Mouse (Mus musculus) kidney, adult 2 months (tissue): ENCODE measurements around the gene Tmprss6. TPM values are rescaled to one million over a fixed set of nuclear protein-coding genes. Genes with fewer than 3 reads are reported as not detected.
A peak's percentile ranks its signal among the peaks of the same experiment; 100 is the strongest.

Source experiments
- DNase-seq: peaks from one replicate; pipeline ENCODE4 v3.0.0; 2021
- H3K27ac ChIP-seq: fragments of 200-500 bp; 2 replicates; pipeline ENCODE4 v1.5.1; 2012; ENCODE audit warnings: low read depth, low read length, control low read depth, inconsistent platforms; ENCODE audit not compliant: insufficient read depth
- H3K27me3 ChIP-seq: fragments of 200-500 bp; replicated peaks from 2 replicates; pipeline ENCODE4 v1.6.1; 2012; ENCODE audit warnings: mild to moderate bottlenecking, moderate library complexity, low read length, inconsistent platforms; ENCODE audit not compliant: control insufficient read depth, insufficient read depth
- H3K36me3 ChIP-seq: fragments of 200-500 bp; 2 replicates; pipeline ENCODE4 v1.6.1; 2012; ENCODE audit warnings: mild to moderate bottlenecking, moderate library complexity, low read length, inconsistent platforms; ENCODE audit not compliant: control insufficient read depth, insufficient read depth
- H3K4me1 ChIP-seq: fragments of 200-500 bp; 2 replicates; pipeline ENCODE4 v1.6.1; 2011; ENCODE audit warnings: low read length; ENCODE audit not compliant: control insufficient read depth, insufficient read depth
- H3K4me3 ChIP-seq: fragments of 200-500 bp; 2 replicates; pipeline ENCODE4 v1.5.1; 2011; ENCODE audit warnings: mild to moderate bottlenecking, low read depth, low read length, control low read depth; ENCODE audit not compliant: insufficient read depth
- CTCF ChIP-seq: fragments of 200-500 bp; conservative IDR thresholded peaks from 2 replicates; pipeline ENCODE4 v1.5.1; 2011; ENCODE audit warnings: low read depth, mild to moderate bottlenecking, control low read depth, low read length, moderate library complexity, mixed read lengths; ENCODE audit not compliant: insufficient read depth, insufficient read length
- POLR2A ChIP-seq: fragments of 200-500 bp; IDR thresholded peaks from one replicate; pipeline ENCODE4 v1.6.1; 2011; ENCODE audit warnings: low read depth, low read length, control low read depth
- WGBS: fragments of 180-500 bp; shearing (Covaris S2); methylation state at CpG from one replicate; pipeline ENCODE4 v1.1.7; 2018; 5-methylcytosine and 5-hydroxymethylcytosine counted together
- polyA plus RNA-seq: library from polyadenylated mRNA; depleted of rRNA; stranded (reverse); fragments of >200 nt; gene quantifications from 2 replicates; pipeline ENCODE4 v1.2.3, GENCODE M21; 2012

Tmprss6 gene
- polyA plus RNA-seq, 1 experiment, result 2.7 TPM

DNA sequence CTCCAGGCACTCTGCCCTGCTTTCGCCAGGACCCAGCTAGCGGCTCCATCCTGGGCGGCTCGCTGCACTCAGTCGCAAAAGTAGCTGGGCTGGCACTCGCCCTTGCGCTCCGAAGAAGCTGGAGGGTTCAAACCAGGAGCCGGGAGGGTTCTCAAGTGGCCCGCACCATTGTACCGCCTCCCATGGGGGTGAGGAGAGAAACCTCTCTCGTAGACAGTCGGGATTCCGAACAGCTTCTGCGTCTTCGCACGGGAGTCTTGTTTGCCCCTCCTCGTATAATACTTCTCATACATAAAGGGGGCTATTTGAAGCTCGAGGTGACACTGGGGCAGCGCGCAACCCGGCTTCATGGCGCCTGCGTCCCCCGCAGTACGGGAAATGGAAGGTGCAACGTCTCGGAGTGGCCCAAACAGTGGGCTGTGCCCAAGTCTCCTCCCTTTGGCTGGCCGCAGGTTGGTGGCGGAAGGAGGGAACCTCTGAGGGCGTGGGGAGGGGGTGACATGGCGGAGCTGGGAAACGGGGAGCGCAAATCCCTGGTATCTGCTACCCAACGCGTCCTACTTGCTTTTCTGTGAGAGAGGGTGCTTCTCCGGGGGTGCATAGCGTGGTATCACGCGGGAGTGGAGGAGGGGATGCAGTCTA, 62.0 kb downstream of the Tmprss6 start, which contains the start of gene Mpst:
Mpst (plus strand) TSS at position 124 of the 642 bp plus-strand sequence.
- H3K4me1 ChIP-seq, result peaks cover 37% of the 10 kb centered on the region
- no peaks in the 10 kb centered on the region for H3K36me3 ChIP-seq
- H3K27ac ChIP-seq, result peak within 1 kb of the TSS; percentile 91
- peak within 1 kb of the TSS; percentile 79 for H3K4me3 ChIP-seq
- TF ChIP-seq POLR2A (peak; percentile 55), CTCF (no peak)
- DNase-seq, result peak; percentile 95
- H3K27me3 ChIP-seq, result no peaks in the 10 kb centered on the region
- WGBS, result 1% methylated on average over 40 of the region's 40 CpGs

DNA sequence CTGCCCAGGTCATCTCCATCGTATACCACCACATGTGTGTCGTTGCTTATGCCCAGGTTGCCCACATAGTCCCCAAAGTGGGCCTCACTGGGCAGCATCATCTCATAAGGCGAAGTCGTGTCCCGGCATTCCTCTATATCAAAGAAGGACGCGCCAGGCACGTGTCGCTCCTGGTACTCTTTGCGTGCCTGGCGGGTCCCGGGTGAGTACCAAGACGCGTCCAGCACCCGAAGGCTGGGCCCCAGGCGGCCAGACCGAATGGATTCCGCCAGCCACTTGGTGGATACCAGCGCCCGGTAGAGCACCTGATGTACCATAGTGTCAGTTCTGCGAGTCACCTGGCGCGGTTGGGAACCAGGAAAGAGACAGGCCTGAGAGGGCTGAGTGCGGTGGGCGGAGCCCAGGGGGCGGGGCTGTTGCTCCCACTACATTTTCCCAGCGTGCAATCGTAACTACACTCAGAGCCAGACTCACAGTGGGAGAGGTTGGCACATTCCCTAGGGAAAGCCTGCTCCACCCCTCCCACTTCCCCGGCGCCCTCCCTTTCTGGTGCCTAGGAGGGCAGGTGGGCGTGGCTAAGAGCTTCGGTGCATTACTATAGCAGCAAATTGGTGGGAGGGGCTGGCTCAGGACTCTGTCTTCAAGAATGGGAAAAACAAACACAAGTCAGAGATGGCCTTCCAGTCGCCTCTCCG, 62.8 kb downstream of the Tmprss6 start, which contains the start of gene Tst:
Tst (minus strand) TSS at position 391 of the 695 bp plus-strand sequence.
- Histone ChIP-seq H3K4me1 (peaks cover 37% of the 10 kb centered on the region), H3K36me3 (no peaks in the 10 kb centered on the region), H3K27ac (peak within 1 kb of the TSS; percentile 91), H3K4me3 (peak within 1 kb of the TSS; percentile 79), H3K27me3 (no peaks in the 10 kb centered on the region)
- DNase-seq, result peak; percentile 99
- WGBS, result 2% methylated on average over 34 of the region's 34 CpGs
- TF ChIP-seq POLR2A (peak; percentile 82), CTCF (no peak)

- Histone ChIP-seq H3K4me1 (peaks cover 37% of the 10 kb centered on the region), H3K27ac (peak overlapping the region; percentile 76), H3K36me3 (no peaks in the 10 kb centered on the region), H3K27me3 (no peaks in the 10 kb centered on the region), H3K4me3 (peak overlapping the region; percentile 79)
- 42% methylated on average over 11 of the region's 11 CpGs for WGBS
- DNase-seq, result no peak
- TF ChIP-seq CTCF, result no peak
- TF ChIP-seq POLR2A, result peak; percentile 11
Measured at GRCm38 (mm10) chr15:78405098-78405497, 63.3 kb downstream of the Tmprss6 start.

GRCm38 (mm10) chr15:78403896-78404295, 64.5 kb downstream of the Tmprss6 start:
- no peaks in the 10 kb centered on the region for H3K36me3 ChIP-seq
- no peak overlapping the region for H3K4me3 ChIP-seq
- H3K4me1 ChIP-seq, result peaks cover 37% of the 10 kb centered on the region
- no peak for TF ChIP-seq POLR2A
- no peak for TF ChIP-seq CTCF
- peak; percentile 94 for DNase-seq
- WGBS, result 22% methylated on average over 1 of the region's 1 CpGs
- peak overlapping the region; percentile 76 for H3K27ac ChIP-seq
- H3K27me3 ChIP-seq, result no peaks in the 10 kb centered on the region

DNA sequence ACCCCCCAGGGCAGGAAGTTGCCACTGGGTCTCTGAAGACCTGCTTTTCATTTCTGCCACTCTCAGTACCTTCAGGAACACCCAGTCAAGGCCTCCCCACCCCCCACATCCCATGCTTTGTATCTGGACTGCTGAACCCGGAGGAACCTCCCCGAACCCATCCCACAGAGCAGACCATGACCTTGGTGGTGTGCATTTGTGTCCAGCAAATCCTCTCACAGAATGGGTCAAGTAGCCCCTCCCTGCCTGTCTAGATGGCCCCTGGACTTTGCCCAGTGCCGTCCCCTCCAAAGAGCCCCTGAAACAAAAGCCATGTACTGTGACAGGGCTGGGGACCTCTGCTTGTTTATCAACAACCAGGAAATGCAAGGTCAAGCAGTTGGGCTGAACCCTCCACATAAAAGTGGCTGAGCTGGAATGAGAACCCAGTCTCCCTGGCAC, 65.1 kb downstream of the Tmprss6 start:
- peak overlapping the region; percentile 76 for H3K27ac ChIP-seq
- no peak overlapping the region for H3K4me3 ChIP-seq
- H3K36me3 ChIP-seq, result no peaks in the 10 kb centered on the region

DNA sequence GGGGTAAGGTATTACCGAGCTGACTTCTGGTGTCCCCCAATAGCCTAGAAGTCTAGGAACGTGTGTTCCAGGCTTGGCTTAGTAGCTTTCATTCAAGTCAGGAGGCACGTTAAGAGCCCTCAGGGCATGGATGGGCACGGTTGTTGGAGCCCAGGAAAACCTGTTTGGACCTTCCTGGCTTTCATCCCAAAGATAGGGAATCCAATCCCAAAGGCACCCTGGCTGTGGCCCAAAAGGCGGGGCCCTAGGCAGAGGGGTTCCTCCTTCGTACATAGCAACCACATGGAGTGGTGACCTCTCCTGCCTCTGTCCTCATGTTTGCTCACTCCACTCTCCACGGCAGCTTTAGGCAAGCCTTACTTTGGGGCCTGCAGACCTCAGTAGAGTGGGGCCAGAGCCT, 66.0 kb downstream of the Tmprss6 start:
- peak; percentile 83 for DNase-seq
- Histone ChIP-seq H3K36me3 (no peaks in the 10 kb centered on the region), H3K4me1 (peaks cover 33% of the 10 kb centered on the region), H3K27ac (0 out of 2 replicates have a peak overlapping the region, but pooled peaks have one; percentile 7), H3K4me3 (no peak overlapping the region), H3K27me3 (no peaks in the 10 kb centered on the region)
- WGBS, result 36% methylated on average over 7 of the region's 7 CpGs
- no peak for TF ChIP-seq CTCF
- TF ChIP-seq POLR2A, result no peak

More for the DNA sequence above, 65.1 kb downstream of the Tmprss6 start:
- 24% methylated on average over 3 of the region's 3 CpGs for WGBS
- Histone ChIP-seq H3K4me1 (peaks cover 37% of the 10 kb centered on the region), H3K27me3 (no peaks in the 10 kb centered on the region)
- TF ChIP-seq POLR2A (no peak), CTCF (no peak)
- DNase-seq, result peak; percentile 93

DNA sequence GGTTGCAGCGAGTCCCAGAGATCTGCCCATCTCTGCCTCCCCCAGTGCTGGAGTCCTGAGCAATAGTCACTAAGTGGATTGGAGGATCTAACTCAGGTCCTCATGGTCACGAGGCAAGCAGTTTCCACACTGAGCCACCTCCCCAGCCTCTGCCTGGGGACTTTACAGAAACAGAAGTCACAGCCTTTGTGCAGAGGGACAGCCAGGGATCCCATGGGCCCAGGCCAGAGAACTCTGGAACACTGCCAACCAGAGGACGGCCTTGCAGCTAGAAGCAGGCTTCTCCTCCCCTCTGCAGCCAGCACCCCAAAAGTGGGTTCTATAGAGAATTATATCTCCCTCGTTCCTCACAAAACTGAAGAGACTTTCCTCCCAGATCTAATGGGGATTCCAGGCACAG, 66.5 kb downstream of the Tmprss6 start:
- peaks cover 30% of the 10 kb centered on the region for H3K4me1 ChIP-seq
- H3K36me3 ChIP-seq, result no peaks in the 10 kb centered on the region
- H3K4me3 ChIP-seq, result no peak overlapping the region
- no peak overlapping the region for H3K27ac ChIP-seq
- DNase-seq, result peak; percentile 88
- TF ChIP-seq CTCF (no peak), POLR2A (no peak)
- no peaks in the 10 kb centered on the region for H3K27me3 ChIP-seq
- WGBS, result 31% methylated on average over 4 of the region's 4 CpGs
